Mouse (Mus musculus): ENCODE results near the gene Gm3952.

Gene Gm3952

DNA sequence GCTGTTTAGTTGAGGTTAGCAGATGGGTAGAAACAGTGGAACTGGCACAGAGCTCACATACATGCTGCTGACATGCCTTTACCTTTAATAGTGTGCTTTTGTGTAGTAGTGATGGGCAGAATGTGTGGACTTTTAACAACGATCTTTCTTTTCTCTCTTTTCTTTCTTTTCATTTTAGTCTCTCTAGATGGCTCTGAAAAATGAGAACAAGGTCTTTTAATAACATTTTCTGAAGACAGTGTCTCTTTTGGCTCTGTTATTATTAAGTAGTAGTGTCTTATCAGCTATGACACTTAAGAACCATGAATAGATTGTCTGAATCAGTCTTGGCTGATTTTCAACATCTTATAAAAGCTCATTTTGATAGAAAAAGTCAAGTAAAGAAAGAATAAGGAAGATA, at the start of gene Gm3952:
Gene Gm3952, minus strand, starts transcription at position 101 of the 400 bp plus-strand sequence.
- DNase-seq (ENCODE audit: low spot score): no peak

DNA sequence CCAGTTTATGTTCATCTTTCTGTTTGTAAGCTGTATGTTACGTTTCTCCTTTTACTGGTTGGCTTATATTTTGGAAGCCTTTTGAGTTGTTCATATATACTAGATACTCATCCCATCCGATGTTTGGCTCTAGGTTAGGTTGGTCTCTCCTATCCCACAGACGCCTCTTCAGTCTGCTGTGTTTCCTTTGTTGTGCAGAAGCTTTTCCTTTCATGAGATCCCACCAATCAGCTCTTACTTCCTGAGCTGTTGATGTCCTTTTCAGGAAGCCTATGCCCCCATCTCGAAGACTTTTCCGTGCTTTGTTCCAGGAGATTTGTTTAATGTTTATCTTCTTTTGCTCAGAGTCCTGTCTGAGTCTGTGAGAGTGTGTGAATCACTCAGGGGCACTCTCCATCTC, 45.3 kb upstream of the Gm3952 start:
- no peak for DNase-seq (ENCODE audit: low spot score)

DNA sequence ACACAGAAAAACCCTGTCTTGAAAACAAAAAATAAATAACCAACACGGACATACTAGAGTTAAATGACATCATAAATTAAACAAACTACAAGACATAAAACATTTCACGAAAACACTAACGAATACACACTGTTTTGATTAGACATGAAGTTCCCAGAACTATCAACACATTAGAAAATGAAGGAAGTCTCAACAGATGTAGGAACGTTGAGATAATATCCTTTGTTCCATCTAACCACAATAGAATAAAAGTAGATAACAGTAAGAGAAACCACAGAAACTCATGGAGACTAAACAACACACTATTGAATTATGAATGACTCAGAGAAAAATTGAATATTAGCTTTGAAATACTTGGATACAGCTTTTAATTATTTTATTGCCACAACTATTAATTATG, 14.0 kb upstream of the Gm3952 start:
- no peak for DNase-seq (ENCODE audit: low spot score)

DNA sequence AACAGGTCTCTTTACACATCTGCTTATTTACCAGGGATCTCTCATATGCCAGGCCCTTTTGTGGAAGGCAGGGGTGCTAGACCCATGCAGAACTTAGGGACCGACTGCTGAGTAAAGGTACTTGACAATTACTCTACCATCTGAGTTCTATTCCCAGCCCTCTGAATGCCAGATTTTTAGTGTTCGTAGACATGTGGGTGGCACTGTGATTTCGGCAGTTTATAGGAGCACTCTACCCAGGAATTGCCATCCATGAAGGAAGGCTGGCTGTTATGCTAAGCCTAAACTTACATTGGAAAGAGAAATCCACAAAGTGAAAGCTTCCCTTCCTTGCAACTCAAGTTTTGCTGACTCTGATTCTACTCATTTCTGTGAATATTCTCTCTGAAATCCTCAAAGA, 62.8 kb downstream of the Gm3952 start:
- DNase-seq (ENCODE audit: low spot score): no peak

DNA sequence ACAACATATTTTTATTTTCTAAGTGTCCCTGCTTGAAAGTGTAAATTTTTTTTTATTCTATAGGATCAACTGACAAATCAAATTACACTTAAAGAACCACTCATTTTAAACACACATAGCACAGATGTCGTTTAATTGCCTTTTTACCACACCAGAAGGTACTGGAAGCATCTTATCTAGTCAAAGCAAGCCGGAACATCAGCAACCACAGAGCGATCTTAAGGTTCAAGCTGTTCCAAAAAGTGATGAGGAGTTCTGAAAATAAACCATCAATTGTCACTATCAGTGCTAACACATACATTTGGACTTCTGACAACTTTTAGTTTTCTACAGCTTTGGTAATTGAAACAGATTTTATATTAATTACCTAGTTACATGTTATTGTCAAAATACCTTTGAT, 64.4 kb downstream of the Gm3952 start:
- DNase-seq (ENCODE audit: low spot score): no peak

DNA sequence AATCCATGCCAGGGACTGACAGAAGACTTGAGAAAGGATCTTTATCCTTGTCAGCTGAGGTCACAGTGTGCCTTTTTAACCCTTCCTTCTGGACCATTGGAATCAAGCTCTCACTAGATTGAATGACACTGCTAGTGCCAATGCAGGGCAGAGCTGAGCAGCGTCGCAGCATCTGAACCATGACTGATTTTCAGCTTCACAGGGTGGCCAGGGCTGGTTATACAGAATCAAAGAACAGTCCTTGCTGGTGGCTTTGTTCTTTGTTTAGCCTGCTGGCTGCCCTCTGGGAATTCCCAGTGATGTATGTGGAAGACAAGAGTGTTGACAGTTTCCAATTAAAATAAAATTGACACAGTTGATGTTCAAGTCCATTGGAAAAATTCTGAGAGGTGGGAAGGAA, 66.2 kb downstream of the Gm3952 start:
- DNase-seq (ENCODE audit: low spot score): peak; percentile 19

DNA sequence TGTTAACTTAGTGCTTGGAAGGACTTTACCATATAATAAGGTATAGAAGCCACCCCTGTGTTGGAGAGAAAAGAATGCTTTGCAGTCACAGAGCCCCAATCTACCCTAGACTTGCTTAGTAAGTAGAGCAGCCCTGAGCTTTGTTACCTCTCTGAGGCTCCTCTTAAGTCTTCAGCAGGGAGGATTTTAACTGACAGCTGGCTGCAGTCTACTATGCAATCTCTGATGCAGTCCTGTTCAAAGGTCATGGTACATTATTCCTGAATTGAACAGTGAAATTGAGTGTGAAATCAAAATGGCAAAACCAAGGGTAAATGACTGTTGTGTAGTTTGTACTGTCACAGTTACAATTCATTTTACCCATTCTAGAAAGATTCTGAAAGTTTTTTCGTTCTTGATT, 71.3 kb downstream of the Gm3952 start:
- DNase-seq (ENCODE audit: low spot score): no peak

DNA sequence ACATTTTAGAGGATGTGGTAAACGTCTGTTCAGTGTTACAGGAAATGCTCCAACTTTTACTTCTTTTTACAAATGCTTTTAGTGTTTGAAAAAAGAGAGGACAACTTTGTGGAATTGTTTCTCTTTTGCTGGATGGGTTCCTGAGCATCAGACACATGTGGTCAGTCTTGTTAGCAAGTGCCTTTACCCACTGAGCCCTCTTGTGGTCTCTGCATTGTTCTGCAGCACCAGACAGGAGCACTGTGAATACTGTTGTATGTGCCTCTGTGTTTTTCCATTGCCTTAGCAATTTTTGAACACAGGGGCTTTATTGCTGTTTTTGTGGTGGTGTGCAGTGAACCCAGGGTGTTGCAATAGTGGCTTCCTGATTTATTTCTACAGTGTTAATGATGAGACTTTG, 73.7 kb downstream of the Gm3952 start:
- DNase-seq (ENCODE audit: low spot score): peak; percentile 74

DNA sequence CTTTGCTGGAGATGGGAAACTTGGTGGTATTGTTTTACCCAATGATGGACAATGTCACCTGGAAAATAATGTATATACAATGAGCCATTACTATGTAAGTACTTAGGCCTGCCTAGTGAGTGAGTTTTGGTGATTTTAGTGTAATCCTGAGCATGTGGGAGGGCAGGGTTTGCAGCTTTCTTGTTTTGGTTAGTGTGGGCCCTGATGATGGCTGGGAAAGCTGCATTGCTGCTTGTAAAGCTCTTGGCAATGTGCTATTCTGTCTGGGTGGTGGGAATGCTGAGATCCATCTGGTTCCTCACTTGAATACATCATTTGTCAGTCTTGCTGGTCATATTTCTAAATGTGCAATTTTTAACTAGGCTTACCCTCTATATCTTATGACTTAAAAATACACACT, 82.3 kb downstream of the Gm3952 start:
- no peak for DNase-seq (ENCODE audit: low spot score)

DNA sequence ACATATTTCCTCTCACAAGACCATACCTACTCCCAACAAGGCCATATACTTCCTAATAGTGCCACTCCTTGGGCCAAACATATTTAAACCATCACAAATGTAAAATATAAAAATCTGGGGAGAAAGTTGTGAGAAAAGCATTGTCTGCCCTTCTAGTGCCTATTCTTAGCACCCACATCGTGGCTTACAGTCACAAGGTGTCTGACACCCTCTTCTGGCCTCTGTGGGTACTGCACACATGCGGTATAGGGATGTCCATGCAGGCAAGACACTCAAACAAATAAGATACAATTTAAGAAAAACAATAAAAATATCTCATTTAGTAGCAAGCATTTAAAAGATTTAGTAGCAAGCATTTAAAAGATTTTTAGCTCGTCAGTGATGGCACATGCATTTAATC, 89.2 kb downstream of the Gm3952 start:
- DNase-seq (ENCODE audit: low spot score): peak; percentile 77

DNA sequence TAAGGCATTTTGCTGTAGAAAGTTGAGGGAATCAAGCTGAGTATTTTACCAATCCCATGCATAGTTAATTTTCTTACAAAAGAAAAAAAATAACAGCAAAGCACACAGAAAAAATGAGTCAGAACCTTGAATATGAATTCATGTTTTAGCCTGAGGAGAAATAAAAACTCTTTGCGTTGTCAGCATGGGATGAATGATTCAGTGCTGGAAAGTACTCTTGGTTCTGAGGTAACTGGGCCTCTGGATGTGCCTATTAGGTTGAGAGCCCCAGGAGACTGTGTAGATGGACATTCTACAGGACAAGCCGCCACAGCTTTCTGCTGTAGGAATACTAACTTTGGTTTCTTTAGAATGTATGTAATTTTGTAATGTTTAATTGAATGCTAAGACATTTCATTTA, 93.7 kb downstream of the Gm3952 start:
- DNase-seq (ENCODE audit: low spot score): no peak

DNA sequence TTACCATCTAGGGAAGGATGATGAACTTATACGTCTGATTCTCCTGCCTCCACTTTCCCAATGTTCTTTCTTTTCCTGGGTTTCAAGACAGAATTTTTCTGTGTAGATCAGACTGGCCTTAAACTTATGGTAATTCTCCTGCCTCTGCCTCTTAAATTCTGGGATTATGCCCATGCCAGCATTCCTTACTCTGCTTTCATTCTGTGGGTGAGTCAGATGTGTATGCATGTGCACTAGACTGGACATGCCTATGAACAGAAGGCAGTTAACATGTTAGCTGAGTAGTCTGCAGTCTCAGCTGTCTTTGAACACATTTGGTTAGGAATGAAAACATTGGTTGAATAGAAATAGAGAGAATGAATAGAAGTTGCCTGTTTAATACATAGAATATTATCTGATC, 94.1 kb downstream of the Gm3952 start:
- no peak for DNase-seq (ENCODE audit: low spot score)

DNA sequence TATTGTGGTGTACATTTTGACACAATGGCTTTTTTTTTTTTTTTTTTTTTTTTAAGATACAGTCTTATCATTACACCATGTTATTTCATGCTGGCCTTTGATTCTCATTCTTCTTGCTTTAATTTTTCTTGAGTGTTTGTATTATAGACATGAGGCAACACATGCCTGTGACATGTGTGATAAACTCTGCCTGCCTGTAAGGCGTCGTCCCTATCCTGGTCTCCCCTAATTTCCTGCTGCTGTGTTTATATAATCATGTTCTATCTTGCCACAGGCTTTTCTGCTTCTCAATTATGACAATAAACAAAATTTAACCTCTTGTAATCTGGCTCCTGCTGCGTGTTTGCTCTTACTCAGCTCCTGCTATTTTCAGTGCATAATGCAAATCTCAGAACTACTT, 100.5 kb downstream of the Gm3952 start:
- DNase-seq (ENCODE audit: low spot score): no peak

DNA sequence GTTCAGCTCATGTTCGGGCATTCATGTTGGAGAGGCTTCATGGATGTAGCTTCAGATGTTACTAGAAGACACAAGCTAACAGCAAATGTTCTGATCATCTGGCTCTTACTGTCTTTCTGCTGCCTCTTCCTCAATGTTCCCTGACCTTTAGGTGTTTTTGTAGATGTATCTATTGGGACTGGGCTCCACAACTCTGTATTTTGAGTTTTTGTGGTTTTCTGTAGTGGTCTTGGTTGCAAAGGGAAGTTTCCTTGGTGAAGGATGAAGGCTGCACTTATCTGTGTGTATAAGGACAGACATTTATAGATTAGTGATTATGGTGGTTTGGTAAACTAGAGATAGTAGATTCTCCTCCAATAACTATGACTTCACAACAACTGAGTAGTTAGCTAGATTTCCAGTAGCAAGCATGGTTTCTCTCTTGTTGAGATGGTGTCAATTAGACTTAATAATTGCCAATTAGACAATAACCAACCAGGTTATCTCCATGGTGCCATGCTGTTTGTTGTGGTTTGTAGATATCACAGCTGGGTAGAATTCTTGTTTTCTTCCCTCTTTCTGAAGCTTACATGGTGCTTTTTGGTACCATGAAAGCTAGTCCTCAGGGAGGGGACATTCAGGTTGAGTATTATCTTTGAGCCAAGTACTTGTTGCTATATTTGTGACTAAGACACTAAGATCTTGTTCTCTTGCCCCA, 101.6 kb downstream of the Gm3952 start:
- DNase-seq (ENCODE audit: low spot score): no peak
